Mouse (Mus musculus) right cerebral cortex, postnatal 4 days (tissue): Measurements from ENCODE around the gene Dnhd1.
"Not testable (repeated sequence)": the region's sequence is repeated elsewhere in the genome, so short reads cannot be mapped to it uniquely, and the experiment has no call there.

ENCODE experiments used
- DNase-seq: peaks from one replicate; pipeline ENCODE4 v3.0.0-alpha.2; 2022

Gene Dnhd1

GRCm38 (mm10) chr7:105640894-105641255 is 9.8 kb upstream of the Dnhd1 start:
- DNase-seq: no peak

GRCm38 (mm10) chr7:105641936-105642335 is 8.7 kb upstream of the Dnhd1 start:
- DNase-seq: no peak

GRCm38 (mm10) chr7:105685541-105686197 is 35.0 kb downstream of the Dnhd1 start:
- no peak for DNase-seq

GRCm38 (mm10) chr7:105690875-105691274 is 40.2 kb downstream of the Dnhd1 start:
- no peak for DNase-seq

- no peak for DNase-seq
These were observed 52.6 kb downstream of the Dnhd1 start for GRCm38 (mm10) chr7:105703184-105703583.

- no peak for DNase-seq
These were observed 53.2 kb downstream of the Dnhd1 start for GRCm38 (mm10) chr7:105703816-105704215.

- no peak for DNase-seq
These were observed 58.1 kb downstream of the Dnhd1 start for GRCm38 (mm10) chr7:105708733-105709132.

GRCm38 (mm10) chr7:105715366-105715765 is 64.7 kb downstream of the Dnhd1 start:
- no peak for DNase-seq

- no peak for DNase-seq
These were observed 71.3 kb downstream of the Dnhd1 start for GRCm38 (mm10) chr7:105721916-105722315.

GRCm38 (mm10) chr7:105726144-105726979 is 75.7 kb downstream of the Dnhd1 start:
- peak; percentile 27 for DNase-seq

- DNase-seq: no peak
These were observed 76.3 kb downstream of the Dnhd1 start for GRCm38 (mm10) chr7:105726980-105727325.

GRCm38 (mm10) chr7:105728701-105729428 is 78.2 kb downstream of the Dnhd1 start:
- DNase-seq: no peak

GRCm38 (mm10) chr7:105733836-105734235 is 83.2 kb downstream of the Dnhd1 start:
- no peak for DNase-seq

- no peak for DNase-seq
These were observed 84.2 kb downstream of the Dnhd1 start for GRCm38 (mm10) chr7:105734826-105735225.

GRCm38 (mm10) chr7:105735464-105735863 is 84.8 kb downstream of the Dnhd1 start:
- DNase-seq: not testable (repeated sequence)

- DNase-seq: peak; percentile 86
These were observed 85.8 kb downstream of the Dnhd1 start, which contains the start of gene Ilk for GRCm38 (mm10) chr7:105736264-105736901. Gene Ilk (plus strand): TSS chr7:105736592.

GRCm38 (mm10) chr7:105736911-105737521 is 86.4 kb downstream of the Dnhd1 start, which contains the start of gene Rrp8:
Gene Rrp8 (minus strand): TSS chr7:105737385.
- no peak for DNase-seq

GRCm38 (mm10) chr7:105737648-105738047 is 87.0 kb downstream of the Dnhd1 start:
- DNase-seq: no peak

GRCm38 (mm10) chr7:105738286-105738685 is 87.7 kb downstream of the Dnhd1 start:
- no peak for DNase-seq

- no peak for DNase-seq
These were observed 88.3 kb downstream of the Dnhd1 start for GRCm38 (mm10) chr7:105738948-105739347.

- no peak for DNase-seq
These were observed 89.6 kb downstream of the Dnhd1 start for GRCm38 (mm10) chr7:105740089-105740795.

- DNase-seq: no peak
These were observed 90.2 kb downstream of the Dnhd1 start for GRCm38 (mm10) chr7:105740851-105741250.
